7 mouse cellular contexts compared by ENCODE assay signal in genomic region chr15:31224135-31224761, GRCm38 (mm10). TPM values are rescaled to one million over a fixed set of nuclear protein-coding genes. Genes with fewer than 3 reads are reported as not detected.
DNase-seq lines count a peak whose midpoint lies in the region; ATAC-seq lines count a peak whose summit lies in the region.

Gene Dap (plus strand): TSS chr15:31224314.

- no peak within 1 kb of the TSS for H3K27ac ChIP-seq in embryonic facial prominence, embryonic 11.5 days (replicated peaks; ENCODE audit: low read depth, low read length)
- H3K27ac ChIP-seq in limb, embryonic 10.5 days: peak within 1 kb of the TSS; percentile 93
- peak within 1 kb of the TSS; percentile 70 for H3K27ac ChIP-seq in midbrain, embryonic 13.5 days

- H3K27me3 ChIP-seq in embryonic facial prominence, embryonic 11.5 days (ENCODE audit: control insufficient read depth, insufficient read depth, low read length): no peaks in the 10 kb centered on the region
- H3K27me3 ChIP-seq in limb, embryonic 10.5 days (ENCODE audit: low read depth, poor library complexity, severe bottlenecking): no peaks in the 10 kb centered on the region
- no peaks in the 10 kb centered on the region for H3K27me3 ChIP-seq in midbrain, embryonic 13.5 days

- WGBS in embryonic facial prominence, embryonic 11.5 days: under 1% methylated on average over 61 of the region's 67 CpGs
- under 1% methylated on average over 66 of the region's 67 CpGs for WGBS in limb, embryonic 10.5 days
- WGBS in midbrain, embryonic 13.5 days: under 1% methylated on average over 61 of the region's 67 CpGs

- H3K4me1 ChIP-seq in embryonic facial prominence, embryonic 11.5 days (ENCODE audit: control insufficient read depth, insufficient read depth, low read length): no peaks in the 10 kb centered on the region
- peaks cover 16% of the 10 kb centered on the region for H3K4me1 ChIP-seq in limb, embryonic 10.5 days
- H3K4me1 ChIP-seq in midbrain, embryonic 13.5 days (replicated peaks): peaks cover 13% of the 10 kb centered on the region

- no peaks in the 10 kb centered on the region for H3K9me3 ChIP-seq in embryonic facial prominence, embryonic 11.5 days (replicated peaks; ENCODE audit: control insufficient read depth, low read length)
- no peaks in the 10 kb centered on the region for H3K9me3 ChIP-seq in limb, embryonic 10.5 days (replicated peaks)
- H3K9me3 ChIP-seq in midbrain, embryonic 13.5 days: no peaks in the 10 kb centered on the region

- H3K36me3 ChIP-seq in embryonic facial prominence, embryonic 11.5 days (replicated peaks; ENCODE audit: control insufficient read depth, insufficient read depth, low read depth, low read length): no peaks in the 10 kb centered on the region
- no peaks in the 10 kb centered on the region for H3K36me3 ChIP-seq in limb, embryonic 10.5 days
- no peaks in the 10 kb centered on the region for H3K36me3 ChIP-seq in midbrain, embryonic 13.5 days

- ATAC-seq in embryonic facial prominence, embryonic 11.5 days (replicated peaks; ENCODE audit: insufficient number of reproducible peaks, low FRiP score, low TSS enrichment, low read depth): peak; percentile 99
- ATAC-seq in granulocyte monocyte progenitor cell, adult 5-6 weeks (replicated peaks; ENCODE audit: poor library complexity, severe bottlenecking): peak; percentile 93
- ATAC-seq in midbrain, embryonic 13.5 days: peak; percentile 100

- peak; percentile 99 for DNase-seq in adrenal gland, postnatal 14 days
- DNase-seq in embryonic facial prominence, embryonic 11.5 days (ENCODE audit: low spot score): peak; percentile 97
- DNase-seq in kidney, adult 11 months: peak; percentile 97
- DNase-seq in limb, embryonic 10.5 days (ENCODE audit: low spot score): peak; percentile 98
- peak; percentile 91 for DNase-seq in spleen, adult 12 weeks (ENCODE audit: low spot score)

- H3K4me3 ChIP-seq in embryonic facial prominence, embryonic 11.5 days (ENCODE audit: low read depth, low read length): peak within 1 kb of the TSS; percentile 66
- peak within 1 kb of the TSS; percentile 80 for H3K4me3 ChIP-seq in limb, embryonic 10.5 days
- peak within 1 kb of the TSS; percentile 66 for H3K4me3 ChIP-seq in midbrain, embryonic 13.5 days (replicated peaks)

- peak within 1 kb of the TSS; percentile 79 for H3K9ac ChIP-seq in embryonic facial prominence, embryonic 11.5 days (replicated peaks; ENCODE audit: low read length)
- peak within 1 kb of the TSS; percentile 77 for H3K9ac ChIP-seq in midbrain, embryonic 13.5 days (replicated peaks)

- H3K4me2 ChIP-seq in embryonic facial prominence, embryonic 11.5 days (ENCODE audit: low read depth, low read length): peak within 1 kb of the TSS; percentile 64
- H3K4me2 ChIP-seq in midbrain, embryonic 13.5 days (replicated peaks): peak within 1 kb of the TSS; percentile 77

RNA-seq across cellular contexts. Expression of gene Dap, which starts in this region (rescaled TPM):
- 66.7 and 81.4 TPM in 2 replicates for total RNA-seq in adrenal gland, postnatal 14 days (2021)
- polyA plus RNA-seq in embryonic facial prominence, embryonic 11.5 days (2014; fragmentation: Nextera tagmentation; extraction: Ambion mirVana): 56.2 and 61.4 TPM in 2 replicates
- 128 and 157 TPM in 2 replicates for total RNA-seq in granulocyte monocyte progenitor cell, adult 5-6 weeks (2014; fragmentation: Nextera tagmentation)
- 87.6 and 117 TPM in 2 replicates for total RNA-seq in granulocyte monocyte progenitor cell, adult 5-6 weeks (2017)
- polyA plus RNA-seq in limb, embryonic 10.5 days (2016; fragmentation: Nextera tagmentation; extraction: Ambion mirVana): 34.6 and 42.8 TPM in 2 replicates
- polyA plus RNA-seq in midbrain, embryonic 13.5 days (2015; fragmentation: Nextera tagmentation; extraction: Ambion mirVana): 30.6 and 31.1 TPM in 2 replicates
